Mouse (Mus musculus) lung, postnatal 4 days (tissue): ENCODE results near the gene Fnip2.
A peak's percentile ranks its signal among the peaks of the same experiment; 100 is the strongest.
"Not testable (repeated sequence)": the region's sequence is repeated elsewhere in the genome, so short reads cannot be mapped to it uniquely, and the experiment has no call there.

Source experiments
- DNase-seq, 2 experiments: peaks; one replicate each; pipeline ENCODE4 v3.0.0; 2021

Gene Fnip2

GRCm38 (mm10) chr3:79474911-79475310, 92.7 kb downstream of the Fnip2 start:
- DNase-seq, result no peak

DNA sequence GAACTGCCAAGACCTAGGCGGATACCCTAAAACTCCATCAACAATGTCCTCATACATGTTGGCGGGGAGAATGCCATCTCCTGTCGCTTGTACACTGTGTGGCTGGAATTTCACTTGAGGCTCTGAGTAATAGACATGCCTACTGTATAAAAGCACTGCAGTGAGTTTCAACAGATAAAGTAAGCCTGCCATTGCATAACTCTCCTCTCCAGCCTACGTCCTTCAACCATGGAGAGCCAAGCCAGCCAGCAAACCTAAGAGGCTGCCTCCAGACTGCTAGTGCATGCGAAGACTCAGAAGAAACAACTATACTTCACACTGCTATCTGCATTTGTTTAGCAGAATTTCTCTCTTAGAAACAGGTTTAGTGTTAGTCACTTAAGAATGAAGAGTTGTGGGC, 95.2 kb downstream of the Fnip2 start:
- peak; percentile 30 to 64 for DNase-seq

- DNase-seq, result no peak
Observed at GRCm38 (mm10) chr3:79469440-79469839, 98.2 kb downstream of the Fnip2 start.

- DNase-seq, result no peak
Observed at GRCm38 (mm10) chr3:79458651-79459275, 108.8 kb downstream of the Fnip2 start.

DNA sequence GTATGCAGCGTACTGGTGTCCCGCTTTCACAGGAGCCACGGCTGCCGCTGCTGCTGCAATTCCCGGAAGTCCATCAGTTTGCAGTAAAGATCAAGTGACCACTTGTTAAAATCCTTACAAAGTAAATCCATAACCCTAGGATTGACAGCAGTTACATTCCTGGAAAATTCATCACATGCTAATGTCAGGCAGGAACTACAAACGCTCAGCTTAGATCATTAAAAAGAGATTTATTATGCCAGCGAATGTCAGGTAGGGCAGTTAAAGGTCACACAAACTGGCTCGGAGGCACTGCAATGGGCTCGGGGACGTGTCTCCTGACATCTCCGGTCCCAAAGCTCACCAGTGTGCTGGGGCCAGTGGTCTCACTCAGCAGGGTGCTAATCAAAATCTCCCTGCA, 111.8 kb downstream of the Fnip2 start:
- no peak for DNase-seq

- DNase-seq, result no peak
Observed at GRCm38 (mm10) chr3:79452696-79453263, 114.8 kb downstream of the Fnip2 start.

GRCm38 (mm10) chr3:79449361-79449760, 118.2 kb downstream of the Fnip2 start:
- DNase-seq, result no peak

DNA sequence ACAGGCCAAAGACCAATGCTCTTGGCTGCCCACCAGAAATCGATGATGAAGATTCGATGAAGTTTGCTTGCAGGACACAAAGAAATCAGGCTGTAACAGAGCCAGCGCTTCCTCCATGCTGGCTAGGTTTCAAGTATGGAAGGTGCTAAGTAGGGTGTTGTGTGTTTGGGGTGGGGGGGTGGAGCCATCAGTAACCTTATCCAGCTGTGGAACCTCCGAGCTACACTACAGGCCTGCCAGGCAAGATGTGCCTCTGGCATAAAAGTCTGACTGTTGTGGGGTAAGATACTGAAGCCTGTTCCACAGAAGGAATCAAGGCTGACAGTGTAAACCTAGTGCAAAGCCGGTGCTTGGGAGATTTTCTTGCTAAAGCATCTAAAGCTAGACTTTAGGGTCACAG, 119.2 kb downstream of the Fnip2 start:
- DNase-seq, result no peak

GRCm38 (mm10) chr3:79446648-79447047, 120.9 kb downstream of the Fnip2 start:
- DNase-seq, result not testable (repeated sequence)

GRCm38 (mm10) chr3:79446124-79446523, 121.5 kb downstream of the Fnip2 start:
- no peak for DNase-seq

GRCm38 (mm10) chr3:79445041-79445440, 122.6 kb downstream of the Fnip2 start:
- no peak for DNase-seq

GRCm38 (mm10) chr3:79443850-79444249, 123.7 kb downstream of the Fnip2 start:
- no peak for DNase-seq

DNA sequence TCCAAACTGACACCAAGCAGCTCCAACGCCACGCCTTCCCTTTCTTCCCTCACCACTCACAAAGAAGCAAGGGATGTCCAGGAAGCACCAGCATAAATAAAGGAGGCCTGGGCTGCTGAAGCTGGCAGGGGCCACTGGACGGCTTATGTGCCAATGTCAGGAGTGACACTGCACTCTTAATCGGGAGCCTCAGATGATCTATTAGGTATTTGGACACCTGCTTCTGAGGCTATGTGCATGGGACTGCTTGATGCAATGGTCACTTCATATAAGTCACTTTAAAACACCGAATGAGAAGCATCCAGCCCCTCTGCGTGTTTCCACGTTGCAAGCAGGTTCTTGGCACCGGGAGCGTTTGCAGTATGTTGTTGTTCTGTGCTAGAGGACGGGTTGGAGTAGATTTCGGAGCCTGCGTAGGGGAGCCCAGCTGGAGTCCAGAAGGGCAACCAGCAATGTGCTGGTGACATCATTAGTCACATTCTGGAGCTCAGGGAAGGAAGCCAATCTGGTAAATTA, 126.6 kb downstream of the Fnip2 start:
- DNase-seq, result peak; percentile 27 to 54

- DNase-seq, result no peak
Observed at GRCm38 (mm10) chr3:79438276-79438675, 129.3 kb downstream of the Fnip2 start.

GRCm38 (mm10) chr3:79436186-79436585, 131.4 kb downstream of the Fnip2 start:
- no peak for DNase-seq

DNA sequence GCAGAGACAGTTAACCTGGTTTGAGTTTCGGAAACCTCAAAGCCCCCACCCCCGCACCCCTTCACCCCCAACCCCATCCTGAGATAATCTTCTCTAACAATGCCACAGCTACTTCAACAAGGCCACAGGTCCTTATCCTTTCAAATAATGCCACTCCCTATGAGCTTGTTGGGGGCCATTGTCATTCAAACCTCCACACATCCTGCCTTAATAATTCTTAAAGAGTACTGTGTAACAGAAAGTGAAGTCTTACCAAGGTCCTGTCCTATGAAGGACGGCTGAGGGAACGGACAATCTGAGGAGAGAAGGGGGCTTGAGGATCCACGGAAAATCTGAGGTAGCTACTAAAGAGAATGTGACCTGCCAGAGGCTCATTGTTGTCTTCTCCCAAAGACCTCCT, 132.6 kb downstream of the Fnip2 start:
- no peak for DNase-seq

DNA sequence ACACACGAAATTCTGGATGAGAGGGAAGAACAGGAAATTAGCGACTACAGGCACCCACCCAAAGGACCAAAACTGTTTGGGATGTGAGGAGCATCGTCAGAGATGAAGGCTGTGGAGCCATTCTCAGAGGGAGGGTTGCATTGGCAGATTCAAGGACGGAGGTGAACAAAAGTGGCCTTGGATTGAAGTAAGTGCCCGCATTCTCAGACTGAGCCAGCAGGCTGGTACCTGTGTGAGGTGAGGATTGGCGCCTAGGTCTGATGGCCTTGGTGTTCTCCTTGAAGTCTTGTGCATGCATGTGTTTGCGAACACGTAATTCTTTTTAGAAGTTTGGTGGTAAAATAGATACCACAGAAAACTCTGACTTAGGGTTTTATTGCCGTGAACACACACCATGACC, 133.2 kb downstream of the Fnip2 start:
- DNase-seq, result no peak

DNA sequence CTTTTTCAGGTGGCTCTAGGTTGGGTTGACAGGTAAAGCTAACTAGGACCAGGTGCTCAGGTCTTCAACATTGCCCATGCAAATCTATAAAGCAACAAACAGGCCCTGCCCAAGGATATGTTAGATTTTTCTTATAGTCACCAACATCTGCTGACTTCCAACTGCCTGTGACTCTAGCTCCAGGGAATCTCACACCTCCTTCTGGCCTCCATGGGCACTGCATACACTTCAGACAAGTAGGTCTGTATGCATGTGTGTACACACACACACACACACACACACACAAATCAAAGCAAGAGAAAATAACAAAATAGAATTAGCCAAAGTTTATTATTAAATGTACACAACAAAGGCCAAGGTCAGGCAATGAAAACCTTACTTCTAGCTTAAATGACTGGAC, 134.0 kb downstream of the Fnip2 start:
- DNase-seq, result peak in 1 of 2 experiments; percentile 19

- DNase-seq, result no peak
Observed at GRCm38 (mm10) chr3:79425441-79425840, 142.2 kb downstream of the Fnip2 start.

- no peak for DNase-seq
Observed at GRCm38 (mm10) chr3:79418921-79419320, 148.7 kb downstream of the Fnip2 start.

- no peak for DNase-seq
Observed at GRCm38 (mm10) chr3:79416944-79417680, 150.5 kb downstream of the Fnip2 start.

DNA sequence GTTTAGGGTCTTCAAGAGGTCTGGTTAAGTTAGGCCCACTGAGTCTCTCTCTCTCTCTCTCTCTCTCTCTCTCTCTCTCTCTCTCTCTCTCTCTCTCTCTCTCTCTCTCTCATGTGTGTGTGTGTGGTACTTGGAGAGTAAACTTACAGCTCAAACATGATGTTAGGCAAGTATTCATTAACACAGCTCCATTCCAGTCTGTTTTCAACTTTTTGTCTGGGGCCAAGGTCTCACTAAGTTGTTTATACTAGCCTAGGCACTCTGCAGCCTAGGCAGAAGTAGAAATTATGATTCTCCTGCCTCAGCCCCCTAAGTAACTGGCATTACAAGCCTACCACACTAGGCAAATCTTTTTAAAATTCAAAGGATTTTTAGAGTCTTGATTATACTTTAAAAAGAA, 151.7 kb downstream of the Fnip2 start:
- no peak for DNase-seq

GRCm38 (mm10) chr3:79415081-79415480, 152.5 kb downstream of the Fnip2 start:
- DNase-seq, result no peak

- DNase-seq, result no peak
Observed at GRCm38 (mm10) chr3:79413492-79413891, 154.1 kb downstream of the Fnip2 start.
